Mouse (Mus musculus): ENCODE data around the gene Chic1. TPM values are rescaled to one million over a fixed set of nuclear protein-coding genes. Genes with fewer than 3 reads are reported as not detected.

Chic1 gene
- total RNA-seq, 4 experiments from 2014 or later: 18.7 to 23.7 (median 22.7) TPM

DNA sequence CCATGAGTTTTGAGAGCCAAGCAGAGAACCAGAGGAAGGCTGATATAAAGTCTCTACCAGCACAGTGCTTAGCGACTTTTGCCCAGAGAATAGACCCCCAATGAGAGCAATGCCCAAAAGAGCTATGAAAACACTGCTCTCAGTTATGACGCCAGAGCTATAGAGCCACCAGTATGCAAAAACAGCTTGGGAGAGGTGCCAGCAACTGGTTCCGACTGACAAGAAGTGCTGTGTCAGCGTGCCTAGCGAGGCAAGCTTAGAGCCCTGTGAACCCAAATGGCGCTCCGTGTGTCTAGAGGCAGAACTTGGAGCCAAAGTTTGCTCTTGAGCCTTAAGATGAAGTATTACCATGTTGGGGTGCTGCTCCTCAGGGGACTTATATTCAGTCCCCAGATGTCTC lies 71.4 kb downstream of the Chic1 start:
- DNase-seq (ENCODE audit: low spot score in 2 of 2): no peak

DNA sequence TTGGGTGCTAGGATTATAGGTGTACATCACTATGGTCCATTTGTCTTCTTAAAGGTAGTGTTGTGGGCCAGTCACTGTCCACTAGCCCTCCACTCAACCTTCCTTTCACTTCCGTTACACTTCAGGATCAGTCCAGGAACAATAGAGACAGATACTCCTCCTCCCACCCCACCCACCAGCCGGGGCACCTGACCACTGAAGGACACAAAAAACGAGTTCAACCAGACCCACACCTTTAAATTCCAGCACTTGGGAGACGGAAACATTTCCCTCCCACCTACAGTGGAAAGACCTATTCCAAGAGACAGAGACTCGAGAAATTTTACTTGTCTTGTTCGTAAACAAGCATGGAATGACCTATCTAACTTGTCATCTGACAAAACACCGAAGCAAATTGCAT lies 76.0 kb downstream of the Chic1 start:
- no peak for DNase-seq (ENCODE audit: low spot score in 2 of 2)

DNA sequence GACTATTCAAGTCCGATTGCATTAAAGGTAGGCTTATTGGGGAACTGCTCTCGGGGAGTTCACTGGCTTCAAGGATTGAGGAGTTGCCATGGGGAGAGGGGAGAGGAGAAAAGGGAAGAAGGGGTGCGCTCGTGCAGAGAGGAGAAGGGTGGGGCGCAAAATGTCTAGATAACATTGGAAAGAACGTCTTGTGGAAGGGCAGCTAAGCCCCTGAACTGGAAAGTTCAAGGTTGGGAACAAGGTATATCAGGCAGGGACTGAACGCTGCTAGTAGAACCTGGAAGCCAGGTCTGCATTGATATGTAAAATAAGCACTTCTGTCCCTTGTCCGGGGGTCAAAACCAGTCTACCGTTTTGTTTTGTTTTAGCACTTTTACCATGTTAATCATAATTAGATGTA lies 81.7 kb downstream of the Chic1 start:
- no peak for DNase-seq (ENCODE audit: low spot score in 2 of 2)

DNA sequence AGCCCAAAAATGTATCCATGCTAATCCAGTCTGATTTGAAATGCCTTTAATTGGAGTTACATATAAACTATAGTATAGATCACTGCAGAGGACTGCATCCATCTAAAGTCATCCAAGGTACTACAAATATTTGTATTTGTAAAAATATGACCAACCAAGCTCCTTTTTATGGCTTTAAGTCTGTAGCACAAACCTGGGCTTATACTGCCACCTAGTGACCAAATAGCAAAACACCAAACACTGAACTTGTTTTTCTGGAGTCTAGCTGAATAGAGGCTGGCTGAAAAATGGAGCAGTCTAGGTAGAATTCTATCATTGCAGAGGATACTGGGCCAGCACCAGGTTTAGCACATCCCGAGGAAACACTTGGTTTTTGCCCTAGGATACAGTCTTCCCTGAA lies 84.5 kb downstream of the Chic1 start:
- DNase-seq (ENCODE audit: low spot score in 2 of 2): no peak

DNA sequence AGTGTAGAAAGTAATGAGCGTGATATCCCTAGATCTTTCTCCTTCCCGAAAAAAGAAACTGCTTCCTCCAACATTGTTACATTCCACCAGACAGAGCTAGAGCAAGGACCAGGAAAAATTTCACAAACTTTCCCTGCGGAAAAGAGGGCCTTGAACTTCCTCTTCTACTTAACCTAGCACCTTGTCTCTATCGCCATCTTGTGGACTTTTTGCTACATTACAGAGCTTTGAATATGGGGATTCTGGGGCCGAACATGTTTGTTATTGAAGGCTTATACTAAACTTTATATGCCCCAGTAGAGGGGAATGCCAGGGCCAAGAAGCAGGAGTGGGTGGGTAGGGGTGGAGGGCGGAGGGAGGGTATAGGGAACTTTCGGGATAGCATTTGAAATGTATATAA lies 87.5 kb downstream of the Chic1 start:
- no peak for DNase-seq (ENCODE audit: low spot score in 2 of 2)

Other genes with a start within 250 kb of the Chic1 start
- 100 to 1,000 TPM in 3 of 4 experiments, 10 to 100 TPM in 1; 89.5 to 113 (median 106) TPM for gene Nap1l2, start 169.8 kb upstream of the Chic1 start, total RNA-seq (2022)
- gene Cdx4, start 35.1 kb upstream of the Chic1 start, total RNA-seq (2022): not detected
- gene Tsx, start 58.0 kb downstream of the Chic1 start, total RNA-seq (2022): not detected
- not detected for gene Gm26992, start 65.5 kb downstream of the Chic1 start, total RNA-seq (2022)